Mouse (Mus musculus) spleen, adult 2 months (tissue): ENCODE measurements around the gene Ankrd23.

Experiments
- CTCF ChIP-seq: fragments of 200-500 bp; IDR thresholded peaks from 2 replicates; pipeline ENCODE4 v1.5.1; 2011; ENCODE audit warnings: mild to moderate bottlenecking, inconsistent platforms; ENCODE audit not compliant: insufficient read depth, insufficient read length, insufficient replicate concordance; ENCODE audit errors: extremely low read depth
- POLR2A ChIP-seq: fragments of 200-500 bp; IDR thresholded peaks from 2 replicates; pipeline ENCODE4 v1.6.1; 2011; ENCODE audit warnings: low read depth, low read length, inconsistent platforms

DNA sequence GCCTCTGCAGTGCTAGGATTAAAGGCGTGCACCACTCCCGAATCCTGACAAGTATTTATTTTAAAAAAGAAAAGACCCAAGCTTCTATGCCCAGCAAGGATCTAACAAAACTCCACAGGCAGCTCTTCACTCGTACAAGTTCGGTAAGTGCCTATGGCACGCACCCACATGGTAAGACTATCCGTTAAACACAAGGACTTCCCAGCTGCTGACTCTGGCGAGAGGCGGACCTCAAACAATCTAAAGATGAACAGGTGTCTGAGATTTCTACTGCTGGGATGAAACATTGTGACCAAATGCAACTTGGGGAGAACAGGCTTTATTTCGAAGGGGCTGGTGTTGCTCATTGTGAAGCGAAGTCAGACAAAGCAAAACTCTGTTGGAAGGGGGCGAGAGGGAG, 3.4 kb upstream of the Ankrd23 start:
- TF ChIP-seq POLR2A: no peak
- TF ChIP-seq CTCF: no peak
